Mouse (Mus musculus) embryonic fibroblast, embryonic 13.5 days (primary cell): Measurements from ENCODE around the gene March11. TPM values are rescaled to one million over a fixed set of nuclear protein-coding genes. Genes with fewer than 3 reads are reported as not detected.

ENCODE experiments used
- H3K27ac ChIP-seq: 2 replicates; pipeline ENCODE4 v1.5.1; 2012; ENCODE audit warnings: low read length, control low read depth, inconsistent platforms; ENCODE audit not compliant: insufficient read depth
- H3K4me1 ChIP-seq: 2 replicates; pipeline ENCODE4 v1.6.1; 2011; ENCODE audit warnings: low read length; ENCODE audit not compliant: control insufficient read depth, insufficient read depth
- H3K4me3 ChIP-seq: 2 replicates; pipeline ENCODE4 v1.5.1; 2011; ENCODE audit warnings: mild to moderate bottlenecking, control low read depth, low read length; ENCODE audit not compliant: insufficient read depth
- CTCF ChIP-seq: IDR thresholded peaks from 2 replicates; pipeline ENCODE4 v1.5.1; 2011; ENCODE audit warnings: mild to moderate bottlenecking, control low read depth, low read length, moderate library complexity, borderline replicate concordance; ENCODE audit not compliant: insufficient read depth
- POLR2A ChIP-seq: IDR thresholded peaks from 2 replicates; pipeline ENCODE4 v1.6.1; 2011; ENCODE audit warnings: low read depth, mild to moderate bottlenecking, control low read depth, low read length, moderate library complexity
- polyA plus RNA-seq: library from polyadenylated mRNA; stranded (reverse); fragments of >200 nt; gene quantifications from 2 replicates; pipeline ENCODE4 v1.2.4, GENCODE M21; 2011; ENCODE audit warnings: low read depth; ENCODE audit not compliant: missing spikeins, insufficient read length

March11 gene
- polyA plus RNA-seq, 1 experiment = not detected

DNA sequence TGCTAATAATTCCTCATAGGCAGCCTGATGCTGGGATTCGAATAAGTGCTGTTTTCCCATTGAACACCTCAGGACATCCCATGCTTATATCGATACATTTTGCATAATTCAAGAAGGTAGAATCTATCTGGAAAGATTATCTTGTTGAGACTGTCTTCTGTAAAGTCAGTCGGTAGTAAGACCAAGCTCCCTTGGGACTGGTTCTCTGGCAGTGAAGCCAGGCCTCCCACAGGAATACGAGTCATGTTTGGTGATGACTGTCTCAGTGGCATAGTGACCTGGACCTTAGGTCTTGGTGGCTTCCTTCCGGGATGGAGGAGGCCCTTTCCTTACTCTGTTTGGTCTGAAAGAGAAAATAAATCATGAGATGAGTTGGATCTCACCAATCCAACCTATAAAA is 57.7 kb downstream of the March11 start:
- H3K4me1 ChIP-seq = no peaks in the 10 kb centered on the region
- H3K27ac ChIP-seq = no peak overlapping the region
- H3K4me3 ChIP-seq = no peak overlapping the region
- TF ChIP-seq CTCF (no peak), POLR2A (no peak)

DNA sequence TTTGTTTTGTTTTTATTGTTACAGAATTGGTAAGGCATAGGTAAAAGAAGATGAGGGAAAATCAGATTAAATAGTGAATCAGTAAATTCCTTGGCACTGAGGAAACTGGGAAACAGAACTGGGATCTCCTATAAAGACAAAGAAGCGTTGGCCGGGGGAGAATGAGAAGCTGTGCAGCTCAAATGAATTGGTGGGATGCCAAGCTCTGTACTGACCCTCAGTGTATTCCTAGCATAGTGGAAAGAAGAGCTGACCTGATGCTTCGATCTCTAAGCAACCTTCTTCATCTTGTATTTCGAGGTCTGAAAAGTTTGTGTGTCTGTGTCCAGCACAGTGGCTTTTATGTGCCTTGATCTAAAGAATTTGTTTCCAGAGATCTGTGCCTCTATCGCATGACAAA is 64.9 kb downstream of the March11 start:
- peak overlapping the region; percentile 78 for H3K27ac ChIP-seq
- peaks cover 5% of the 10 kb centered on the region for H3K4me1 ChIP-seq
- TF ChIP-seq CTCF (no peak), POLR2A (no peak)
- no peak overlapping the region for H3K4me3 ChIP-seq

DNA sequence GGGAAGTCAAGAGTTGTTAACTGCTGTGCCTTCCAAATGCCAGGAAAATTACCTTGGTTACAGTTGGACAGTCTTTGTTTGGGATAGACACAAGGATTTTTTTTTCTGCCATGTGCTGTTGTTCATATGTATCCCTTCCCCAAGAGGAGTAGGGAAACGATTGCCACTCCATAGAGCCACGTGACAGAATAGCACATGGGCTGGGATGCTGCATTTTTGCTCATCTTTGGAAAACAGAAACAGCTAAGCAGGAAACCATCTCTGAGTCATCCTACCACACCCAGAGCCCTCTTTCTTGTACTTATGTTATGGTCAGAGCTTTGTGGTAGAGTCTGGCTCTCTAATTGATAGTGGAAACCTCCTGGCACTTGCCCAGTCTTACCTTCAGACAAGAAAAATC is 65.4 kb downstream of the March11 start:
- H3K4me3 ChIP-seq = no peak overlapping the region
- TF ChIP-seq CTCF = no peak
- TF ChIP-seq POLR2A = no peak
- peaks cover 5% of the 10 kb centered on the region for H3K4me1 ChIP-seq
- H3K27ac ChIP-seq = peak overlapping the region; percentile 78

DNA sequence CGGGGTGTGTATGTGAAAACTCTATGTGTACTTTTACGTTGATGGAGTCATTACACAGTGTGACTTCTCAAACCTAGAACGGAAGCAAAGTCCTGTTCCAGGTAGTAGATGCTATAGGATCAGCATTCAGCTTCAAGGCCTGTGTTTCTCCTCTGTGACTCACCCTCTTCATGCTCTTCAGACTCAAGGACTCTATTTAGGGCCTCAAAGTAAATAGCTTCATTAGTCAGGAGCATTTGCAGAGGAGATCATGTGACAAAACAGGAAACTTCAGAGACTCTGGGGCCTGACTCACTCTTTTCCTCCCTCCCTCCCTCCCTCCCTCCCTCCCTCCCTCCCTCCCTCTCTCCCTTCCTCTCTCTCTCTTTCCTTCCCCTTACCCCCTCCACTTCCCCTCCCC is 66.1 kb downstream of the March11 start:
- H3K4me1 ChIP-seq = peaks cover 5% of the 10 kb centered on the region
- H3K4me3 ChIP-seq = no peak overlapping the region
- TF ChIP-seq CTCF = no peak
- TF ChIP-seq POLR2A = no peak
- H3K27ac ChIP-seq = peak overlapping the region; percentile 72; the same call in 1 of the 2 replicates

DNA sequence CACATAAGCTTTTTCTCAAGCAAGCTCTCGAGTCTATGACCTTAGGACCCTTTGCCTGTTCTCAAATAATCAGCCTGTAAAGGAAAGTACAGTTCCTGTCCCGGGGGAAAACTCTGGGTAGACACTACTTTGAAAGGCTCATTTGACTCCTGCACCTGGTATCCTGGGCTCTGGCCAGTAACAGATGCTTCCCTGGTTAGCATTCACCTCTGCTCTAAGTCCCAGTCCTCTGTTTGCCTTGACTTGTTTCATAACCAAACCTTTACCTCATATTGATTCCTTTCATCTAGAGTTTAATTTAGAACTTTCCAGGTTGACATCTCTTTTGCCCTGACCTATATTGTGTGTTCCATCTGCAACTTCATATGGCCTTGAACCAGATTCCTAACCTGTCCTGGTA is 68.5 kb downstream of the March11 start:
- TF ChIP-seq CTCF (no peak), POLR2A (no peak)
- Histone ChIP-seq H3K27ac (no peak overlapping the region), H3K4me1 (peaks cover 5% of the 10 kb centered on the region), H3K4me3 (no peak overlapping the region)

DNA sequence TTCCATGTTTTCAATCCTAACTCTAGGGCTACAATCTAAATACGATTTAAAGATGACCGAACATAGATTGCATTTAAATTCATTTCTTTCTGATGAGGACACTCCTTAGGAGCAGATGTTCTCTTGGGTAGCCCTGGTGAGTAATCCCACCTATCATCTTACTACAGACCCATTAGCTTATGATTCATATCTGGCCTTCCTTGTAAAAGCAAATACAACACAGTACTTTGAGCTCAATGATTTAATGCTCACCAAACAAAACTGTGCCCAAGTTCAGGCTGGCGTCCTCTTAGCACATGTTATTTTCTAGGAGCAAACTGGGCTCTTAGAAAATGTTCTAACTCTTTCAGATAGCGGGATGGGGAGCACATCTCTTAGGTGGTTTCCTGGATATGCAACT is 70.0 kb downstream of the March11 start:
- Histone ChIP-seq H3K4me1 (peaks cover 5% of the 10 kb centered on the region), H3K27ac (no peak overlapping the region), H3K4me3 (no peak overlapping the region)
- TF ChIP-seq CTCF (no peak), POLR2A (no peak)

DNA sequence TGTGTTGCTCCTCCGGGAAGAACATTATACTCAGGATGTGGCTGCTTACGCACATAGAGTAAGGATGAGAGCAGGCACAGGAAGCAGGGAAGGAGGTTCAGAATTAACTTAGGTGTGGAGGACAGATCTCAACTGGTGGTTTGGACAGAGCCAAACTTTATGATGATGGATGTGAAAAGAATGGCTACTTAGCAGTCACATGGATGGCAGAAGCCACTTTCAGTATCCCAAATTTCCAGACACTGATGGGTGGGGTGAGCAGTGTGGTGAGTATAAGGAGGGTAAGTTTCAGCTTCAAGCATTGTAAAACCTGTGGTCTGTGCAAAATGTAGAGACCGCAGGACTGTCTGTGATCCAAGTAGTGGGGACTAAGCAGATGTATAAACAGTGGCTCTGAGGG is 71.0 kb downstream of the March11 start:
- Histone ChIP-seq H3K4me1 (no peaks in the 10 kb centered on the region; the same call in 1 of the 2 replicates), H3K4me3 (no peak overlapping the region), H3K27ac (no peak overlapping the region)
- TF ChIP-seq CTCF (no peak), POLR2A (no peak)

DNA sequence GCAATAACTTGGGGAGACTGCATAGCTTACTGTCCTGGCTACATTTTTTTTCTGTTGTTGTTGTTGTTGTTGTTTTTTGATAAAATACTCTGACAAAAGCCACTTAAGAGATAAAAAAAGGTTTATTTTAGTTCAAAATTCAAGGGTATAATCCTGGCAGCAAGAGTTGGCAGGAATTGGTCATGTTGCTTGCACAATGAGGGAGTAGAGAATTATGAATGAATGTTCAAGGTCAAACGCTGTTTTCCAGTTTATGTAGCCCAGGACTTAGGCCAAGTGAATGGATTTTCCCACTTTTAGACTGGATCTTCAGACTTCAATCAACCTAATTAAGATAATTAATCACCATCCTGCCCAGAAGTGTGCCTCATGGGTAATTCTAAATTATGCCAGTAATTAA is 72.0 kb downstream of the March11 start:
- TF ChIP-seq POLR2A (no peak), CTCF (no peak)
- no peaks in the 10 kb centered on the region for H3K4me1 ChIP-seq
- no peak overlapping the region for H3K27ac ChIP-seq
- no peak overlapping the region for H3K4me3 ChIP-seq

DNA sequence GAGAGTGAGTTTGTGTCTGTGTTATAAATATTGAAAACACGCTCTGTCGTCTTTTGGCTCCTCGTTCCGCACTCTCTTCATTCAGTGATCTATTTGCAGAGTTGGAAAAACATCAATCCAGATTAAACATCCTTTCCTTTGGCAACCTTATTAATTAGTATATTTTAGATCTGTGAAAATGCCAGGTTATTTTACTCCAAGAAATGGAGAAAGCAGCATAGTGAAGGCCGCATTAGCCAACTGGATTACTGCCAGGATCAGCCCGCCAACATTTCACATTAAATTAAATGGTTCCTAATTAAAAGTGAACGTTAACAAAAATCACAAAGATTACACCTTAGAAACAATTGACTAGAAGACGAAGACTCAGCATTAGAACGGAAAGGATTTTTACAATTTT is 81.2 kb downstream of the March11 start:
- H3K27ac ChIP-seq = no peak overlapping the region
- no peaks in the 10 kb centered on the region for H3K4me1 ChIP-seq
- TF ChIP-seq POLR2A = no peak
- no peak for TF ChIP-seq CTCF
- no peak overlapping the region for H3K4me3 ChIP-seq

DNA sequence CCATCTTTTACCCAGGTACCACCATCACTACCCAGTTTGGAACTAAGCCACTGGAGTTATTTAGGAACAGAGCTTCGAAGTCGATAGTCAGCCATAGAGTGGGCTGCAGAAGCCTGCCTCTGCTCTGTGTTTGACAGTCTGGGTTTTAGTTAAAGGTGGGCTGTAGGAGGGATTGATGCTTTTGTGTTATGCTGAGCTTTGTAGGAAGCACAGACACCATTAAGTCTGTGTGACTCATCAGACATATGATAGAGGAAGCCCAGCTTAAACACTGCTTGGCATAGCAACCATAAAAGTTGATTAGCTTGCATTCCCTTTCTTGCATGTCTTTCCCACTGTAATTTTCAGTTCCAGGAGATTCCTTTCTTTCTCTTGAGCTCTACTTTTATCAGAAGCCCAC is 87.7 kb downstream of the March11 start:
- no peak for TF ChIP-seq CTCF
- H3K4me3 ChIP-seq = no peak overlapping the region
- H3K4me1 ChIP-seq = no peaks in the 10 kb centered on the region
- H3K27ac ChIP-seq = no peak overlapping the region

DNA sequence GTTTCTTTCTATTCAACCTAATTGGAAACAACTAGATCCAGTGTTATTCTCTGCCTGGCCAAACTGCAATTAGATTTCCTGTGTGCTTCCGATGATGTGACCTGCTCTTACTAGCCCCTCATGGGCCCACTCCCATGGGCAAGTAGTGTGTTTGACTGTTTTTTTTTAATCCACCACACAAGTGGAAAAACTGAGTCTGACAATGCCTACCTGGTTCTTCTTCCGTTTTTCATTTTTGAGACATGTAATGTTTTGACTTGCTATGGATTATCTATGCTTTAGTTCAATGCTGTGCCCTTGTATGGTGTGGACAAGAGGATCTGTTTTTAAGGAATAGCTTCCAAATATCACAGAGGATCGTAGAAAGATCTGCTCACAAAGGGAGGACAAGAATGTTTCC is 116.4 kb downstream of the March11 start:
- H3K4me1 ChIP-seq = no peaks in the 10 kb centered on the region
- TF ChIP-seq POLR2A (no peak), CTCF (no peak)
- no peak overlapping the region for H3K27ac ChIP-seq
- no peak overlapping the region for H3K4me3 ChIP-seq

DNA sequence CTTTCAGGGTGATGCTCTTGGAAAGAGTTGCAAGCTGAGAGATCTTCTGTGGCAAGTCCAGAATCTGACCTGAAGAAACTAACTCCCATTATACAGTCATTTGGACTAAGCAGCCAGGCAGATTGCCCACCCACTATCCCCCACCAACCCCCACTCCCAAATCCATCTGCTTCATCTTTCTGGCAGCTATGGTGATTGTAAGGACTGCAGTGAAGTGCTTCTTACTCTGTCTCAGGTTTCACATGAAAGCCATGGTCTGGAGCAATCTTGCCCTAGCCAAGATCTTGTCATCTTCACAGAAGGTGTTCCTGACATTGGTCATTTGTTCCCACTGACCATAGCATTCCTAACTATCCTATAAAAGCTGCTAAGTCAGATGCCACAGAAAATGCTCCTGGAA is 117.4 kb downstream of the March11 start:
- H3K27ac ChIP-seq = no peak overlapping the region
- no peaks in the 10 kb centered on the region for H3K4me1 ChIP-seq
- TF ChIP-seq CTCF (no peak), POLR2A (no peak)

More for the DNA sequence above, 117.4 kb downstream of the March11 start:
- H3K4me3 ChIP-seq = no peak overlapping the region
